Mouse (Mus musculus) ES-E14 (cell line): Measurements from ENCODE around the gene Galp.

ENCODE experiments used
- CHD2 ChIP-seq: IDR thresholded peaks from 2 replicates; pipeline ENCODE4 v1.6.1; 2014; ENCODE audit warnings: mild to moderate bottlenecking, low read depth, low read length, inconsistent platforms
- HCFC1 ChIP-seq: IDR thresholded peaks from 2 replicates; pipeline ENCODE4 v1.6.1; 2012; ENCODE audit warnings: low read length, inconsistent platforms, borderline replicate concordance; ENCODE audit not compliant: insufficient read depth
- MAFK ChIP-seq: IDR thresholded peaks from 2 replicates; pipeline ENCODE4 v1.6.1; 2014; ENCODE audit warnings: mild to moderate bottlenecking, low read depth, low read length, inconsistent platforms; ENCODE audit not compliant: insufficient read depth
- ZC3H11A ChIP-seq: IDR thresholded peaks from 2 replicates; pipeline ENCODE4 v1.6.1; 2012; ENCODE audit warnings: low read depth, mild to moderate bottlenecking, inconsistent platforms, low read length, borderline replicate concordance

DNA sequence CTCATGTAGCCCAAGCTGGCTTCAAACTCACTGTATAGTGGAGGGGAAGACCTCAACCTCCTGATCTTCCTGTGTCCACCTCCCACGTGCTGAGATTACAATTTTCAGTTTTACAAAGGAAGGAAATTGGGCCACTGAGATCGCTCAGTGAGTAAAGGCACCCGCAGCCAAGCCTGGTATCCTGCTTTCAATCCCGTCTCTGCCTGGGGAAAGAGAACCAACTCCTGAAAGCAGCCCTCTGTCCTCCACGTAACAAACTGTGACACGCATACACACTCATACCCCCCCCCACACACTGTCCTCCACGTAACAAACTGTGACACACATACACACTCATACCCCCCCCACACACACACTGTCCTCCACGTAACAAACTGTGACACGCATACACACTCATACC lies 26.5 kb upstream of the Galp start:
- TF ChIP-seq ZC3H11A: no peak
- TF ChIP-seq MAFK: no peak
- no peak for TF ChIP-seq CHD2
- TF ChIP-seq HCFC1: no peak
